Comparison of ENCODE assay signal across 8 mouse cellular contexts in genomic region chr6:90716853-90717252, GRCm38 (mm10).
DNase-seq lines count a peak whose midpoint lies in the region; ATAC-seq lines count a peak whose summit lies in the region.

No protein-coding gene starts in this region.

- H3K4me2 ChIP-seq in heart, embryonic 15.5 days, result peak overlapping the region; percentile 82
- H3K4me2 ChIP-seq in hindbrain, embryonic 14.5 days (replicated peaks), result peak overlapping the region; percentile 69

- no peak for DNase-seq in heart, adult 18-20 months
- DNase-seq in embryonic facial prominence, embryonic 10.5 days (ENCODE audit: low spot score), result no peak
- DNase-seq in hindbrain, embryonic 14.5 days (ENCODE audit: low spot score), result no peak
- DNase-seq in midbrain, embryonic 10.5 days (ENCODE audit: low spot score), result no peak
- DNase-seq in frontal cortex, postnatal 25 days (ENCODE audit: low spot score in 2 of 2), result no peak
- DNase-seq in embryo, embryonic 9.5 days (ENCODE audit: extremely low spot score), result no peak
- no peak for DNase-seq in kidney, adult 9 months

- peak overlapping the region; percentile 81 for H3K4me3 ChIP-seq in heart, embryonic 15.5 days
- peak overlapping the region; percentile 74 for H3K4me3 ChIP-seq in embryonic facial prominence, embryonic 10.5 days
- H3K4me3 ChIP-seq in hindbrain, embryonic 14.5 days (replicated peaks; ENCODE audit: low read length), result peak overlapping the region; percentile 46; the same call in 1 of the 2 replicates
- peak overlapping the region; percentile 74; the same call in 1 of the 2 replicates for H3K4me3 ChIP-seq in midbrain, embryonic 10.5 days

- no peak overlapping the region for H3K9ac ChIP-seq in heart, embryonic 15.5 days
- no peak overlapping the region for H3K9ac ChIP-seq in hindbrain, embryonic 14.5 days

- ATAC-seq in heart, embryonic 15.5 days (replicated peaks; ENCODE audit: insufficient number of reproducible peaks, insufficient read depth, low FRiP score, low read depth), result no peak
- ATAC-seq in hindbrain, embryonic 14.5 days (ENCODE audit: low FRiP score), result no peak

- H3K27ac ChIP-seq in heart, embryonic 15.5 days, result peak overlapping the region; percentile 91
- H3K27ac ChIP-seq in embryonic facial prominence, embryonic 10.5 days (replicated peaks), result 0 out of 2 replicates have a peak overlapping the region, but pooled peaks have one; percentile 88
- no peak overlapping the region for H3K27ac ChIP-seq in hindbrain, embryonic 14.5 days
- H3K27ac ChIP-seq in midbrain, embryonic 10.5 days (replicated peaks), result no peak overlapping the region

- H3K9me3 ChIP-seq in heart, embryonic 15.5 days (replicated peaks), result no peaks in the 10 kb centered on the region
- H3K9me3 ChIP-seq in embryonic facial prominence, embryonic 10.5 days, result no peaks in the 10 kb centered on the region
- H3K9me3 ChIP-seq in hindbrain, embryonic 14.5 days (ENCODE audit: control insufficient read depth, low read length), result no peaks in the 10 kb centered on the region
- no peaks in the 10 kb centered on the region for H3K9me3 ChIP-seq in midbrain, embryonic 10.5 days (replicated peaks)

- H3K4me1 ChIP-seq in heart, embryonic 15.5 days (replicated peaks), result peaks cover 78% of the 10 kb centered on the region
- peaks cover 51% of the 10 kb centered on the region for H3K4me1 ChIP-seq in embryonic facial prominence, embryonic 10.5 days
- peaks cover 56% of the 10 kb centered on the region for H3K4me1 ChIP-seq in hindbrain, embryonic 14.5 days (replicated peaks; ENCODE audit: control insufficient read depth, insufficient read depth, low read length)
- H3K4me1 ChIP-seq in midbrain, embryonic 10.5 days, result peaks cover 56% of the 10 kb centered on the region

- no peaks in the 10 kb centered on the region for H3K27me3 ChIP-seq in heart, embryonic 15.5 days
- no peaks in the 10 kb centered on the region for H3K27me3 ChIP-seq in embryonic facial prominence, embryonic 10.5 days (replicated peaks; ENCODE audit: low read depth, poor library complexity, severe bottlenecking)
- H3K27me3 ChIP-seq in hindbrain, embryonic 14.5 days (ENCODE audit: control insufficient read depth, insufficient read depth, low read length), result no peaks in the 10 kb centered on the region
- no peaks in the 10 kb centered on the region for H3K27me3 ChIP-seq in midbrain, embryonic 10.5 days (ENCODE audit: low read depth, poor library complexity, severe bottlenecking)

- no peaks in the 10 kb centered on the region for H3K36me3 ChIP-seq in heart, embryonic 15.5 days
- H3K36me3 ChIP-seq in embryonic facial prominence, embryonic 10.5 days (replicated peaks), result no peaks in the 10 kb centered on the region
- no peaks in the 10 kb centered on the region for H3K36me3 ChIP-seq in hindbrain, embryonic 14.5 days (replicated peaks; ENCODE audit: control insufficient read depth, insufficient read depth)
- H3K36me3 ChIP-seq in midbrain, embryonic 10.5 days, result no peaks in the 10 kb centered on the region

- 45% methylated on average over 4 of the region's 4 CpGs for WGBS in heart, embryonic 15.5 days
- WGBS in embryonic facial prominence, embryonic 10.5 days, result 44% methylated on average over 4 of the region's 4 CpGs
- 48% methylated on average over 4 of the region's 4 CpGs for whole genome bisulfite sequencing in hindbrain, embryonic 14.5 days
- 48% methylated on average over 4 of the region's 4 CpGs for WGBS in midbrain, embryonic 10.5 days

Comparison
In these comparisons a context has a peak if more than half of its experiments do, and no peak if none do; other contexts are left out.
1. H3K27ac ChIP-seq: peak in heart, embryonic 15.5 days (single experiment) and embryonic facial prominence, embryonic 10.5 days (single experiment); none in hindbrain, embryonic 14.5 days (single experiment) and midbrain, embryonic 10.5 days (single experiment).
2. Peak in every context shown above with its lines, with median percentiles within 50 percentile points of each other: H3K4me3 ChIP-seq.